Mouse (Mus musculus): Measurements from ENCODE around the gene Gm13695.

DNA sequence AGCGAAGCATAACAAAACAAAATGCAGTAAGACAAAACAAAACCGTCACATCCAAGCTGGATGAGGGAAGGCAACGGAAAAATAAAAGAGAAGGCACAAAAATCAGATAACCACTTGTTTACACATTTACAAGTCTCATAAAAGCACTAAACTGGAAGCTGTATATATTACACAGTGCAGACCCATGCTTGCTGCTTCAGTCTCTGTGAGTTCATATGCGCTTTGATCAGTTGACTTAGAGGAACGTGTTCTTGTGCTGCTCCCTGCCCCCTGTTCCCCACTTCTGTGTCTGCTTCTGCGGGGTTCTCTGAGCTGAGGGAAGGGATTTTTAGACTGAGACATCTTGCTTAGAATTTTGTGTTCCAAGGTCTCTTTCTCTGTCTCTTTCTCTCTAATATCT lies 47.5 kb downstream of the Gm13695 start:
- no peak for TF ChIP-seq CTCF (IDR thresholded peaks at IDR 0.05; ENCODE audit: extremely low read depth, insufficient read depth, low read length)
- no peak for TF ChIP-seq POLR2A (IDR thresholded peaks at IDR 0.05; ENCODE audit: extremely low read depth, insufficient read depth, low read length)
